Mouse (Mus musculus) CH12F3 (cell line): ENCODE measurements at regions not wholly inside any gene's neighbourhood (a gene's known extent, or its start where the extent isn't known, plus 50 kb on each side); places are given as distances from the start of the nearest gene placed in this dataset.

Source experiments
- in situ Hi-C: fragments of 300-500 bp; cut with MboI; formaldehyde crosslinking; loops from 2 replicates; pipeline ENCODE4 v1.14.3; 2020; ENCODE audit warnings: low sequenced_read_pairs

- in situ Hi-C loops, result no loop called here
These were observed 50.4 kb upstream of the Gadl1 start for GRCm38 (mm10) chr9:115858848-115859247.
